Mouse (Mus musculus) heart, embryonic 14.5 days (tissue): Measurements from ENCODE around the gene Gm10447. TPM values are rescaled to one million over a fixed set of nuclear protein-coding genes. Genes with fewer than 3 reads are reported as not detected.

Experiments
- ATAC-seq: fragments of 200-750 bp; cut with Nextera tagmentation; 2 replicates; pipeline ENCODE4 v1.8.0; 2017; ENCODE audit warnings: low read depth, moderate TSS enrichment; ENCODE audit not compliant: insufficient number of reproducible peaks, insufficient read depth, low FRiP score
- H3K27ac ChIP-seq, 2 experiments: fragments of 200-500 bp in 1 of 2; fragments of 300-500 bp in 1 of 2; sonication (generic) in 1 of 2; replicated peaks in 1 of 2; 2 replicates each; pipeline ENCODE4 v1.5.1; 2012 to 2014; ENCODE audit warnings: low read depth in 2 of 2, low read length in 2 of 2, control low read depth in 1 of 2, mild to moderate bottlenecking in 1 of 2, mixed read lengths in 1 of 2; ENCODE audit not compliant: control insufficient read depth in 1 of 2, insufficient read depth in 1 of 2
- H3K27me3 ChIP-seq: fragments of 300-500 bp; sonication (generic); 2 replicates; pipeline ENCODE4 v1.6.1; 2014; ENCODE audit warnings: mild to moderate bottlenecking, low read length, control low read depth; ENCODE audit not compliant: control insufficient read depth, insufficient read depth
- H3K36me3 ChIP-seq: fragments of 300-500 bp; sonication (generic); 2 replicates; pipeline ENCODE4 v1.6.1; 2014; ENCODE audit warnings: mild to moderate bottlenecking, control low read depth, low read length, mixed read lengths; ENCODE audit not compliant: control insufficient read depth, insufficient read depth
- H3K4me1 ChIP-seq, 2 experiments: fragments of 200-500 bp in 1 of 2; fragments of 300-500 bp in 1 of 2; sonication (generic) in 1 of 2; 2 replicates each; pipeline ENCODE4 v1.6.1; 2012 to 2014; ENCODE audit warnings: low read length in 2 of 2, control low read depth in 1 of 2, mixed read lengths in 1 of 2; ENCODE audit not compliant: control insufficient read depth in 2 of 2, insufficient read depth in 2 of 2
- H3K4me2 ChIP-seq: fragments of 300-500 bp; sonication (generic); 2 replicates; pipeline ENCODE4 v1.6.1; 2014; ENCODE audit warnings: mild to moderate bottlenecking, low read length
- H3K4me3 ChIP-seq, 2 experiments: fragments of 200-500 bp in 1 of 2; fragments of 300-500 bp in 1 of 2; sonication (generic) in 1 of 2; 2 replicates each; pipeline ENCODE4 v1.5.1; 2012 to 2014; ENCODE audit warnings: low read length in 2 of 2, mild to moderate bottlenecking in 2 of 2, control low read depth in 1 of 2, low read depth in 1 of 2, moderate library complexity in 1 of 2; ENCODE audit not compliant: control insufficient read depth in 1 of 2, insufficient read depth in 1 of 2
- H3K9ac ChIP-seq: fragments of 300-500 bp; sonication (generic); 2 replicates; pipeline ENCODE4 v1.6.1; 2014; ENCODE audit warnings: mild to moderate bottlenecking, low read length
- H3K9me3 ChIP-seq: fragments of 300-500 bp; sonication (generic); 2 replicates; pipeline ENCODE4 v1.6.1; 2016; ENCODE audit warnings: low read length, control low read depth; ENCODE audit not compliant: control insufficient read depth
- WGBS: fragments of 180-500 bp; shearing (Covaris S2); extraction: QIAGEN DNeasy Blood & Tissue Kit; methylation state at CpG from one replicate; pipeline ENCODE4 v1.1.7; 2014; 5-methylcytosine and 5-hydroxymethylcytosine counted together
- microRNA-seq: library from miRNA; unstranded; fragments of <30 nt; microRNA quantifications from one replicate; pipeline ENCODE4, GENCODE M21; 2016
- polyA plus RNA-seq: library from polyadenylated mRNA; unstranded; fragments of >200 nt; fragmentation: Nextera tagmentation; extraction: Ambion mirVana; gene quantifications from 2 replicates; pipeline ENCODE4 v1.2.1, GENCODE M21; 2014

Gm10447 gene
- polyA plus RNA-seq, 1 experiment from 2014 or later: 0.16 TPM

DNA sequence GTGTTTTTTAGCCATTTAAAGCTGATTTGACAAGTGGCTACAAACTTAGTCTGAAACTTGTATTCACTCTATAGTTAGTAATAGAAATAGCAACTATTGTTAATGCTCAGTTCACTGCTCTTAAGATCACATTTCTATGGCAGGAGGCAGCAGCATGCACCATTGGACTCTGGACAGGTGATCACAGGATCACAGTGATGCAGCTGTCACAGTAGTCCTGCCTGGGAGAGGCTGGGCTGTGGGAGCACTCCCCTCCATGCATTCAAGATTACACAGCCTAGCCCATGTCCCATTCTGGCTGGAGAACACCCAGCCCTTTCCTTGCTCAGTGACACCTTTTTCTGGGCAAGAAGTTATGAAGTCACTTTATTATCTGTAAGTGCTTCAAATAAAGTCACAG is 38.9 kb downstream of the Gm10447 start:
- Histone ChIP-seq H3K4me3 (no peak overlapping the region), H3K27ac (no peak overlapping the region), H3K4me2 (no peak overlapping the region), H3K36me3 (peaks cover 88% of the 10 kb centered on the region), H3K9me3 (no peaks in the 10 kb centered on the region), H3K9ac (no peak overlapping the region), H3K27me3 (no peaks in the 10 kb centered on the region), H3K4me1 (no peaks in the 10 kb centered on the region; a peak in 1 of 4 replicates)
- no peak for ATAC-seq

DNA sequence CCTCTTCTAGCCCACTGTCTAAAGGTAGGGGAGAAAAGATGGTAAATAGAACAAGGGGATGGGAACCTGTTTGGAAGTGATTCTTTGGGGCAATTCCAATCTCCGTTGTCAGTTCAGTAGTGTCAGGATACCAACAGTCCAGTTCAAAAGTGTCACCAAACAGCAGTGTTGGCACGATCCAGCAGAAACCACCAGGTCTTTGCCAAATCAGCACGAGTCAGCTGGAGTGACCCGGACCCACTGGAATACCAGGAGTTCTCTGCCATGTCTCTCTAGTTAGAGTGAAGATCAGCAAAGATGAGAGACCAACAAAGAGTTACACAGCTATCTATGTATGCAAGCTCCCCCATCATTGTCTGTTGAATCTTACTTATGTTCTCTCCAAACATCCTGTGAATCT is 43.0 kb downstream of the Gm10447 start:
- Histone ChIP-seq H3K27me3 (no peaks in the 10 kb centered on the region), H3K4me1 (no peaks in the 10 kb centered on the region), H3K9me3 (no peaks in the 10 kb centered on the region), H3K9ac (no peak overlapping the region), H3K27ac (no peak overlapping the region), H3K4me3 (no peak overlapping the region), H3K4me2 (no peak overlapping the region), H3K36me3 (peaks cover 99% of the 10 kb centered on the region)
- ATAC-seq: no peak
- WGBS: 93% methylated on average over 4 of the region's 4 CpGs

GRCm38 (mm10) chr11:53411738-53412137 is 45.2 kb downstream of the Gm10447 start:
- H3K27me3 ChIP-seq: no peaks in the 10 kb centered on the region
- no peaks in the 10 kb centered on the region for H3K4me1 ChIP-seq
- no peak overlapping the region for H3K4me3 ChIP-seq
- no peak overlapping the region for H3K9ac ChIP-seq
- H3K36me3 ChIP-seq: peaks cover 99% of the 10 kb centered on the region
- no peak for ATAC-seq
- no peak overlapping the region for H3K4me2 ChIP-seq
- H3K27ac ChIP-seq: no peak overlapping the region
- H3K9me3 ChIP-seq: no peaks in the 10 kb centered on the region

Small RNAs within 50 kb of the gene (microRNA-seq; reads per million reads assigned to microRNA genes)
- not detected for gene Mir6920

Other genes with a start within 250 kb of the Gm10447 start
- 66.8 and 74.0 TPM in 2 replicates for gene Hspa4, start 156.7 kb downstream of the Gm10447 start, polyA plus RNA-seq
- 15.8 and 17.5 TPM in 2 replicates for gene Zcchc10, start 132.4 kb downstream of the Gm10447 start, polyA plus RNA-seq
- 56.2 and 72.9 TPM in 2 replicates for gene Aff4, start 106.3 kb downstream of the Gm10447 start, polyA plus RNA-seq
- gene Leap2, start 33.9 kb downstream of the Gm10447 start, polyA plus RNA-seq: not detected in 2 replicates
- 1,378 and 1,424 TPM in 2 replicates for gene Uqcrq, start 26.3 kb downstream of the Gm10447 start, polyA plus RNA-seq
- 1.4 and 1.7 TPM in 2 replicates for gene Gdf9, start 26.1 kb downstream of the Gm10447 start, polyA plus RNA-seq
- 2.3 and 2.5 TPM in 2 replicates for gene Shroom1, start 95 bp upstream of the Gm10447 start, polyA plus RNA-seq
- gene Gm9837, start 13.4 kb upstream of the Gm10447 start, polyA plus RNA-seq: not detected in 2 replicates
- gene Gm9945, start 23.1 kb upstream of the Gm10447 start, polyA plus RNA-seq: not detected in 2 replicates
- 0.18 and 0.26 TPM in 2 replicates for gene Sowaha, start 23.2 kb upstream of the Gm10447 start, polyA plus RNA-seq
- gene Sept8, start 62.1 kb upstream of the Gm10447 start, polyA plus RNA-seq: 17.4 and 18.8 TPM in 2 replicates
- gene Kif3a, start 110.3 kb upstream of the Gm10447 start, polyA plus RNA-seq: 38.0 and 38.3 TPM in 2 replicates
- gene Il4, start 161.6 kb upstream of the Gm10447 start, polyA plus RNA-seq: 0.53 and 1.5 TPM in 2 replicates
- not detected in 2 replicates for gene Il13, start 177.6 kb upstream of the Gm10447 start, polyA plus RNA-seq